Mouse (Mus musculus): Measurements from ENCODE around the gene Adh6b.

- no peak for TF ChIP-seq CEBPB (IDR thresholded peaks at IDR 0.05; ENCODE audit: insufficient read depth, poor library complexity, severe bottlenecking)
- TF ChIP-seq POLR2A (IDR thresholded peaks at IDR 0.05; ENCODE audit: insufficient read length, low read depth) = no peak
- TF ChIP-seq E2F4 (IDR thresholded peaks at IDR 0.05; ENCODE audit: insufficient read depth) = no peak
- TF ChIP-seq POLR2AphosphoS2 (IDR thresholded peaks at IDR 0.05; ENCODE audit: insufficient read length, low read depth) = no peak
- TF ChIP-seq MAX (IDR thresholded peaks at IDR 0.05; ENCODE audit: low read depth) = no peak
- no peak for TF ChIP-seq USF1 (IDR thresholded peaks at IDR 0.05; ENCODE audit: low read depth)
- TF ChIP-seq TCF12 (IDR thresholded peaks at IDR 0.05; ENCODE audit: insufficient read depth, poor library complexity, severe bottlenecking) = no peak
- TF ChIP-seq MYOD1 (IDR thresholded peaks at IDR 0.05; ENCODE audit: control insufficient read depth in 1 of 3, insufficient read length in 2 of 3, low read depth in 2 of 3) = no peak
- no peak for TF ChIP-seq MYOG (IDR thresholded peaks at IDR 0.05; ENCODE audit: control insufficient read depth in 1 of 3, insufficient read depth in 1 of 3, insufficient read length in 2 of 3, low read depth in 2 of 3)
- TF ChIP-seq REST (IDR thresholded peaks at IDR 0.05; ENCODE audit: insufficient read depth, insufficient read length) = no peak
- TF ChIP-seq SRF (IDR thresholded peaks at IDR 0.05; ENCODE audit: control insufficient read depth, insufficient read length, low read depth) = no peak
Observed at GRCm38 (mm10) chr3:138358856-138359255, 17.3 kb downstream of the Adh6b start.
